Mouse (Mus musculus): ENCODE results near the gene Ttll5. TPM values are rescaled to one million over a fixed set of nuclear protein-coding genes. Genes with fewer than 3 reads are reported as not detected.
A peak's percentile ranks its signal among the peaks of the same experiment; 100 is the strongest.

The Ttll5 gene
- polyA plus RNA-seq, 1 experiment from 2014 or later: 12.4 TPM

- no peak for ATAC-seq (ENCODE audit: insufficient read depth, low FRiP score, low read depth)
- Histone ChIP-seq H3K9ac (no peak overlapping the region), H3K4me1 (no peaks in the 10 kb centered on the region), H3K27me3 (replicated peaks) (no peaks in the 10 kb centered on the region), H3K4me3 (replicated peaks) (no peak overlapping the region), H3K27ac (no peak overlapping the region), H3K36me3 (peaks cover 17% of the 10 kb centered on the region), H3K9me3 (no peaks in the 10 kb centered on the region), H3K4me2 (no peak overlapping the region)
- WGBS: 87% methylated on average over 5 of the region's 5 CpGs
Observed at GRCm38 (mm10) chr12:85937384-85937783, 112.9 kb downstream of the Ttll5 start.

- no peaks in the 10 kb centered on the region for H3K27me3 ChIP-seq (replicated peaks)
- no peak overlapping the region for H3K4me2 ChIP-seq
- ATAC-seq (ENCODE audit: insufficient read depth, low FRiP score, low read depth): peak; percentile 72; the same call in 1 of the 2 replicates
- no peaks in the 10 kb centered on the region for H3K9me3 ChIP-seq
- H3K4me1 ChIP-seq: no peaks in the 10 kb centered on the region
- no peak overlapping the region for H3K9ac ChIP-seq
- no peaks in the 10 kb centered on the region; the same call in 1 of the 2 replicates for H3K36me3 ChIP-seq
- H3K4me3 ChIP-seq (replicated peaks): no peak overlapping the region
- WGBS: 29% methylated on average over 10 of the region's 10 CpGs
- H3K27ac ChIP-seq: no peak overlapping the region
Observed at GRCm38 (mm10) chr12:85943456-85943855, 119.0 kb downstream of the Ttll5 start.

- 88% methylated on average over 3 of the region's 3 CpGs for WGBS
Observed at GRCm38 (mm10) chr12:85944419-85944818, 120.0 kb downstream of the Ttll5 start.

DNA sequence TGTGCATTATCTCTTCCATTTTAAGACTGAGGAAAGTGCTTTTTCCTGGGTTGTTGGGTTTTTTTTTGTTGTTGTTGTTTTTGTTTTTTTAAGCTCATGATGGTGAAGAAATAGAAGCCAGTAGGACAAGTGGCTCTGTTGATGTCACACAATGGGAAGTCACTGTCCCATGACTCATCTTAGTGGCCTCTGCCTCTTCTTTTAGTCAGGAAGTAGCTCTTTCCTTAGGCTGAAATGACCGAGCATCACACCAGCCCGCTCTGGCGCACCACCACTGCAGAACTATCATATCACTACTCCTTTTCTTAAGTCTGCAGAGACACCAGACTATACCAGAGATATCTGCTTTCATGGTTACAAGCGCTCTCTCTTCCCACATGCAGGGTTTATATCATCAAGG lies 122.7 kb downstream of the Ttll5 start:
- no peak for ATAC-seq (ENCODE audit: insufficient read depth, low FRiP score, low read depth)
- H3K36me3 ChIP-seq: no peaks in the 10 kb centered on the region
- no peak overlapping the region for H3K27ac ChIP-seq
- no peak overlapping the region for H3K4me2 ChIP-seq
- H3K4me3 ChIP-seq (replicated peaks): no peak overlapping the region
- H3K4me1 ChIP-seq: 0 out of 2 replicates have a peak, but pooled peaks cover 6% of the 10 kb centered on the region
- H3K9ac ChIP-seq: no peak overlapping the region
- H3K9me3 ChIP-seq: no peaks in the 10 kb centered on the region
- no peaks in the 10 kb centered on the region for H3K27me3 ChIP-seq (replicated peaks)
- 88% methylated on average over 4 of the region's 4 CpGs for WGBS

More at GRCm38 (mm10) chr12:85944419-85944818, 120.0 kb downstream of the Ttll5 start:
- no peaks in the 10 kb centered on the region; the same call in 1 of the 2 replicates for H3K36me3 ChIP-seq
- no peaks in the 10 kb centered on the region for H3K4me1 ChIP-seq
- no peak for ATAC-seq (ENCODE audit: insufficient read depth, low FRiP score, low read depth)
- no peaks in the 10 kb centered on the region for H3K9me3 ChIP-seq
- H3K9ac ChIP-seq: no peak overlapping the region
- H3K4me3 ChIP-seq (replicated peaks): no peak overlapping the region
- H3K4me2 ChIP-seq: no peak overlapping the region
- no peaks in the 10 kb centered on the region for H3K27me3 ChIP-seq (replicated peaks)
- H3K27ac ChIP-seq: no peak overlapping the region

DNA sequence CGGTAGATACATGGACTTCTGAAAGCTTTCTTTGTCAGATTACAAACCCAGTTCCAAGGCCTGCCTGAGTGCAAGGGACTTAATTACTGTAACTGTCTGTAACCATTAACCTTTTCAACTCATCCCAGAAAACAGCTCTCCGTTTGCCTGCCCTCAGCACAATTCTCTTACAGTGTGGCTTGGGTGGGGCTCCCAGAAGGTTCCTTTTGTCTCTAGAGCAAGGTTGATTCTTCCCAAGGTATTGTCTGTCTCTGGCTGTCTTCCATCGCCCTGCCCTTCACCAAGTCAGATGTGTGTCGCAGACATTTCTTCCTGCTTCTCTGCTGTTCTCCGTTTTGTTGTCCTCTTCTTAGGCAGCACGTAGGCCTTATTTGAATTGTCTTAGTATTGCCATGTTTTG lies 125.2 kb downstream of the Ttll5 start:
- Histone ChIP-seq H3K36me3 (no peaks in the 10 kb centered on the region), H3K4me3 (replicated peaks) (no peak overlapping the region), H3K27ac (no peak overlapping the region), H3K4me2 (no peak overlapping the region), H3K27me3 (replicated peaks) (no peaks in the 10 kb centered on the region), H3K4me1 (0 out of 2 replicates have a peak, but pooled peaks cover 6% of the 10 kb centered on the region), H3K9ac (no peak overlapping the region), H3K9me3 (no peaks in the 10 kb centered on the region)
- no peak for ATAC-seq (ENCODE audit: insufficient read depth, low FRiP score, low read depth)
- 81% methylated on average over 6 of the region's 6 CpGs for WGBS

DNA sequence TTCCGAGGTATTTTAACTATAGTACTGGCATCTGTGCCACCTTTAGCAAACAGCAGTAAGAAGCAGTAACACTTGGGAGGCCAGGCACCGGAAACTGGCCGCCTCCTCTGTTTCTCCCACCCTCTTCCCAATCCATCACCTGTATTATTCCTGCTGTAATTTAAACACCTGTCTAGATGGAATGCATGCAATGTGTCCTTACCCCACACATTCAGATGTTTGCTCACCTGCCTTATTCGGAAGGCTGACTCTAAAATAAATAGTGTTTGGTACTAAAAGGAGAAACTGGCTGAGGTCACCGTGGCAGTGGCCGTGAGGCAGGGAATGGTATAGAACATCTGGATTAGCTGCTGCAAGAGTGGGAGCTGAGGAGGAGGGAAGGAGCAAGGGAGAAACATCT lies 125.9 kb downstream of the Ttll5 start:
- Histone ChIP-seq H3K4me1 (0 out of 2 replicates have a peak, but pooled peaks cover 6% of the 10 kb centered on the region), H3K4me3 (replicated peaks) (no peak overlapping the region), H3K27ac (no peak overlapping the region), H3K36me3 (no peaks in the 10 kb centered on the region), H3K4me2 (no peak overlapping the region), H3K9me3 (no peaks in the 10 kb centered on the region), H3K9ac (no peak overlapping the region), H3K27me3 (replicated peaks) (no peaks in the 10 kb centered on the region)
- ATAC-seq (ENCODE audit: insufficient read depth, low FRiP score, low read depth): no peak; the same call in 1 of the 2 replicates
- 33% methylated on average over 6 of the region's 6 CpGs for WGBS

DNA sequence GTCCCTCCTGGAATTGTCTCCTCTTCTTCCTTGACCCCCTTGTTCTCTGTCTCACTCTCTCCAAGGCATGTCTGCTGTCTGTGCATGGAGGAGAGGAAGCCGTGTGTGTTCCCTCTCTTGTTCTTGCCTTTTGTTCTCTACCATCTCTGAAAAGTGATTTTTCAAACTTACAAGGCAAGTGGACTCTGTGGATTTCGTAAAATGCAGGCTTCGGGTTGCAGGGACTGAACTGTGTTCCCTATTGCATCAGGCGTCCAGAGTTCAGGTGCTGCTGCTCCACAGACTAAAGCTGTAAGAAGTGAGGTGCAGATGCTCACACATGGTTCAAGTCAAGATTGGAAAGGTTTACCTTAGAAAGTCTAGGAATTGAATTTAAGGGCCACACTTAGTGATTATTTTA lies 126.6 kb downstream of the Ttll5 start:
- 0 out of 2 replicates have a peak, but pooled peaks cover 6% of the 10 kb centered on the region for H3K4me1 ChIP-seq
- no peak for ATAC-seq (ENCODE audit: insufficient read depth, low FRiP score, low read depth)
- H3K36me3 ChIP-seq: no peaks in the 10 kb centered on the region
- H3K27ac ChIP-seq: no peak overlapping the region
- no peak overlapping the region for H3K9ac ChIP-seq
- WGBS: 66% methylated on average over 4 of the region's 4 CpGs
- no peaks in the 10 kb centered on the region for H3K27me3 ChIP-seq (replicated peaks)
- H3K4me2 ChIP-seq: no peak overlapping the region
- no peaks in the 10 kb centered on the region for H3K9me3 ChIP-seq
- H3K4me3 ChIP-seq (replicated peaks): no peak overlapping the region

GRCm38 (mm10) chr12:85951822-85952221 lies 127.4 kb downstream of the Ttll5 start:
- WGBS: 96% methylated on average over 1 of the region's 1 CpGs

GRCm38 (mm10) chr12:85952349-85952748 lies 127.9 kb downstream of the Ttll5 start:
- Histone ChIP-seq H3K4me3 (replicated peaks) (no peak overlapping the region), H3K27me3 (replicated peaks) (no peaks in the 10 kb centered on the region), H3K9ac (no peak overlapping the region), H3K4me2 (no peak overlapping the region), H3K36me3 (no peaks in the 10 kb centered on the region), H3K27ac (no peak overlapping the region), H3K9me3 (no peaks in the 10 kb centered on the region), H3K4me1 (0 out of 2 replicates have a peak, but pooled peaks cover 6% of the 10 kb centered on the region)
- no peak for ATAC-seq (ENCODE audit: insufficient read depth, low FRiP score, low read depth)
- 79% methylated on average over 5 of the region's 5 CpGs for WGBS

More at GRCm38 (mm10) chr12:85951822-85952221, 127.4 kb downstream of the Ttll5 start:
- Histone ChIP-seq H3K4me3 (replicated peaks) (no peak overlapping the region), H3K4me1 (0 out of 2 replicates have a peak, but pooled peaks cover 6% of the 10 kb centered on the region), H3K9me3 (no peaks in the 10 kb centered on the region), H3K27ac (no peak overlapping the region), H3K36me3 (no peaks in the 10 kb centered on the region), H3K27me3 (replicated peaks) (no peaks in the 10 kb centered on the region), H3K9ac (no peak overlapping the region), H3K4me2 (no peak overlapping the region)
- ATAC-seq (ENCODE audit: insufficient read depth, low FRiP score, low read depth): no peak

DNA sequence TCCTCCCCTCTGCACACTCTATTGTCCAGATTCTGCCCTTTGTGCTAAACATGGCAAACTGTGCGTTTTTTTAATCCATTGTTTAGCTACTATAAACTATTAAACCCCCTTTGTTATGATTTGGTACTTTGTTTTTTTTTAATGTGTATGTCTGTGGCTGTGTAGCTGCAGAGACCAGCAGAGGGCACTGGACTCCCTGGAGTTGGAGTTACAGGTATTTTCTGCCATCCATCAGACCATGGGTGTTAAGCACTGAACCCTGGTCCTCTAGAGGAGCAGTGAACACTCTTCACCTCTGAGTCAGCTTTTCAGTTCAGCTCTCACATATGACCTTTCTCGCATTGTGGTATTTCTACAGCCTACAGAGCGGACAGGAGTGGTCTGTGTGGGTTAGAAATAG lies 129.7 kb downstream of the Ttll5 start:
- ATAC-seq (ENCODE audit: insufficient read depth, low FRiP score, low read depth): no peak
- no peaks in the 10 kb centered on the region for H3K27me3 ChIP-seq (replicated peaks)

GRCm38 (mm10) chr12:85955062-85955461 lies 130.6 kb downstream of the Ttll5 start:
- Histone ChIP-seq H3K27ac (no peak overlapping the region), H3K4me3 (replicated peaks) (no peak overlapping the region), H3K4me2 (no peak overlapping the region), H3K9me3 (no peaks in the 10 kb centered on the region), H3K27me3 (replicated peaks) (no peaks in the 10 kb centered on the region), H3K36me3 (no peaks in the 10 kb centered on the region), H3K9ac (no peak overlapping the region), H3K4me1 (0 out of 2 replicates have a peak, but pooled peaks cover 6% of the 10 kb centered on the region)
- WGBS: 62% methylated on average over 8 of the region's 8 CpGs
- no peak for ATAC-seq (ENCODE audit: insufficient read depth, low FRiP score, low read depth)

More for the DNA sequence above, 129.7 kb downstream of the Ttll5 start:
- no peak overlapping the region for H3K27ac ChIP-seq
- H3K9me3 ChIP-seq: no peaks in the 10 kb centered on the region
- 69% methylated on average over 3 of the region's 3 CpGs for WGBS
- no peak overlapping the region for H3K4me3 ChIP-seq (replicated peaks)
- H3K36me3 ChIP-seq: no peaks in the 10 kb centered on the region
- no peak overlapping the region for H3K4me2 ChIP-seq
- no peak overlapping the region for H3K9ac ChIP-seq
- 0 out of 2 replicates have a peak, but pooled peaks cover 6% of the 10 kb centered on the region for H3K4me1 ChIP-seq

- no peak overlapping the region for H3K4me2 ChIP-seq
- no peaks in the 10 kb centered on the region for H3K27me3 ChIP-seq (replicated peaks)
- H3K4me3 ChIP-seq (replicated peaks): no peak overlapping the region
- H3K9ac ChIP-seq: no peak overlapping the region
- 0 out of 2 replicates have a peak, but pooled peaks cover 3% of the 10 kb centered on the region for H3K4me1 ChIP-seq
- H3K27ac ChIP-seq: no peak overlapping the region
- 53% methylated on average over 3 of the region's 3 CpGs for WGBS
- no peaks in the 10 kb centered on the region for H3K9me3 ChIP-seq
- ATAC-seq (ENCODE audit: insufficient read depth, low FRiP score, low read depth): no peak
- H3K36me3 ChIP-seq: no peaks in the 10 kb centered on the region
Observed at GRCm38 (mm10) chr12:85955690-85956089, 131.2 kb downstream of the Ttll5 start.

- no peak overlapping the region for H3K4me3 ChIP-seq (replicated peaks)
- WGBS: 70% methylated on average over 6 of the region's 6 CpGs
- H3K36me3 ChIP-seq: no peaks in the 10 kb centered on the region
- no peak overlapping the region for H3K27ac ChIP-seq
- no peak overlapping the region for H3K9ac ChIP-seq
- H3K27me3 ChIP-seq (replicated peaks): no peaks in the 10 kb centered on the region
- ATAC-seq (ENCODE audit: insufficient read depth, low FRiP score, low read depth): no peak
- H3K4me2 ChIP-seq: no peak overlapping the region
- H3K4me1 ChIP-seq: no peaks in the 10 kb centered on the region
- no peaks in the 10 kb centered on the region for H3K9me3 ChIP-seq
Observed at GRCm38 (mm10) chr12:85956251-85956650, 131.8 kb downstream of the Ttll5 start.
